Mouse (Mus musculus): Measurements from ENCODE around the gene Mynn. TPM values are rescaled to one million over a fixed set of nuclear protein-coding genes. Genes with fewer than 3 reads are reported as not detected.

The Mynn gene
- polyA plus RNA-seq, 1 experiment from 2014 or later: 23.2 TPM

- Histone ChIP-seq H3K4me2 (peak overlapping the region; percentile 91), H3K4me1 (replicated peaks; ENCODE audit: control insufficient read depth, insufficient read depth, low read length) (no peaks in the 10 kb centered on the region), H3K27ac (ENCODE audit: low read depth, low read length) (no peak overlapping the region), H3K4me3 (ENCODE audit: low read depth, low read length) (peak overlapping the region; percentile 78), H3K27me3 (replicated peaks; ENCODE audit: control insufficient read depth, insufficient read depth, low read length) (no peaks in the 10 kb centered on the region), H3K36me3 (ENCODE audit: control insufficient read depth, insufficient read depth, low read length) (no peaks in the 10 kb centered on the region), H3K9me3 (ENCODE audit: control insufficient read depth, low read length) (no peaks in the 10 kb centered on the region), H3K9ac (ENCODE audit: low read depth, low read length) (peak overlapping the region; percentile 80)
- WGBS: under 1% methylated on average over 62 of the region's 62 CpGs
- peak; percentile 66 for DNase-seq (ENCODE audit: low spot score)
- peak; percentile 50 for ATAC-seq (replicated peaks; ENCODE audit: low FRiP score)
These were observed 6.6 kb upstream of the Mynn start for GRCm38 (mm10) chr3:30595111-30595832.

GRCm38 (mm10) chr3:30597271-30597670 lies 4.6 kb upstream of the Mynn start:
- Histone ChIP-seq H3K4me3 (ENCODE audit: low read depth, low read length) (no peak overlapping the region), H3K27ac (ENCODE audit: low read depth, low read length) (no peak overlapping the region), H3K9me3 (ENCODE audit: control insufficient read depth, low read length) (no peaks in the 10 kb centered on the region), H3K9ac (ENCODE audit: low read depth, low read length) (no peak overlapping the region), H3K36me3 (ENCODE audit: control insufficient read depth, insufficient read depth, low read length) (no peaks in the 10 kb centered on the region), H3K27me3 (replicated peaks; ENCODE audit: control insufficient read depth, insufficient read depth, low read length) (no peaks in the 10 kb centered on the region), H3K4me2 (no peak overlapping the region), H3K4me1 (replicated peaks; ENCODE audit: control insufficient read depth, insufficient read depth, low read length) (no peaks in the 10 kb centered on the region)
- WGBS: 85% methylated on average over 7 of the region's 7 CpGs
- ATAC-seq (replicated peaks; ENCODE audit: low FRiP score) (no peak), DNase-seq (ENCODE audit: low spot score) (no peak)

- Histone ChIP-seq H3K36me3 (ENCODE audit: control insufficient read depth, insufficient read depth, low read length) (no peaks in the 10 kb centered on the region), H3K9ac (ENCODE audit: low read depth, low read length) (peak within 1 kb of the TSS; percentile 64), H3K27ac (ENCODE audit: low read depth, low read length) (peak within 1 kb of the TSS; percentile 10; the same call in 1 of the 2 replicates), H3K4me2 (peak within 1 kb of the TSS; percentile 93), H3K27me3 (replicated peaks; ENCODE audit: control insufficient read depth, insufficient read depth, low read length) (no peaks in the 10 kb centered on the region), H3K4me3 (ENCODE audit: low read depth, low read length) (peak within 1 kb of the TSS; percentile 63), H3K4me1 (replicated peaks; ENCODE audit: control insufficient read depth, insufficient read depth, low read length) (peaks cover 5% of the 10 kb centered on the region), H3K9me3 (ENCODE audit: control insufficient read depth, low read length) (no peaks in the 10 kb centered on the region)
- no peak for ATAC-seq (replicated peaks; ENCODE audit: low FRiP score)
- peak; percentile 52 for DNase-seq (ENCODE audit: low spot score)
- WGBS: 2% methylated on average over 32 of the region's 32 CpGs
These were observed 1.9 kb upstream of the Mynn start, which contains the start of gene Actrt3 for GRCm38 (mm10) chr3:30599711-30600545. Gene Actrt3, minus strand, starts transcription at chr3:30599939.

- Histone ChIP-seq H3K36me3 (ENCODE audit: control insufficient read depth, insufficient read depth, low read length) (no peaks in the 10 kb centered on the region), H3K4me3 (ENCODE audit: low read depth, low read length) (peak overlapping the region; percentile 63), H3K9ac (ENCODE audit: low read depth, low read length) (peak overlapping the region; percentile 64), H3K27me3 (replicated peaks; ENCODE audit: control insufficient read depth, insufficient read depth, low read length) (no peaks in the 10 kb centered on the region), H3K4me1 (replicated peaks; ENCODE audit: control insufficient read depth, insufficient read depth, low read length) (peaks cover 5% of the 10 kb centered on the region), H3K4me2 (peak overlapping the region; percentile 93), H3K27ac (ENCODE audit: low read depth, low read length) (peak overlapping the region; percentile 10; the same call in 1 of the 2 replicates), H3K9me3 (ENCODE audit: control insufficient read depth, low read length) (no peaks in the 10 kb centered on the region)
- WGBS: 0% methylated on average over 14 of the region's 14 CpGs
- peak; percentile 65 for DNase-seq (ENCODE audit: low spot score)
- no peak for ATAC-seq (replicated peaks; ENCODE audit: low FRiP score)
These were observed 1.1 kb upstream of the Mynn start for GRCm38 (mm10) chr3:30600717-30601116.

GRCm38 (mm10) chr3:30601175-30601574 lies 690 bp upstream of the Mynn start:
- Histone ChIP-seq H3K27ac (ENCODE audit: low read depth, low read length) (peak overlapping the region; percentile 33; the same call in 1 of the 2 replicates), H3K4me2 (peak overlapping the region; percentile 93), H3K9me3 (ENCODE audit: control insufficient read depth, low read length) (no peaks in the 10 kb centered on the region), H3K27me3 (replicated peaks; ENCODE audit: control insufficient read depth, insufficient read depth, low read length) (no peaks in the 10 kb centered on the region), H3K9ac (ENCODE audit: low read depth, low read length) (no peak overlapping the region), H3K4me3 (ENCODE audit: low read depth, low read length) (peak overlapping the region; percentile 63), H3K4me1 (replicated peaks; ENCODE audit: control insufficient read depth, insufficient read depth, low read length) (peaks cover 5% of the 10 kb centered on the region), H3K36me3 (ENCODE audit: control insufficient read depth, insufficient read depth, low read length) (no peaks in the 10 kb centered on the region)
- peak; percentile 79 for DNase-seq (ENCODE audit: low spot score)
- under 1% methylated on average over 17 of the region's 17 CpGs for WGBS
- peak; percentile 67 for ATAC-seq (replicated peaks; ENCODE audit: low FRiP score)

- peak overlapping the region; percentile 75 for H3K4me3 ChIP-seq (ENCODE audit: low read depth, low read length)
- H3K4me2 ChIP-seq: peak overlapping the region; percentile 93
- WGBS: 1% methylated on average over 13 of the region's 13 CpGs
- no peak for DNase-seq (ENCODE audit: low spot score)
- no peaks in the 10 kb centered on the region for H3K27me3 ChIP-seq (replicated peaks; ENCODE audit: control insufficient read depth, insufficient read depth, low read length)
- no peaks in the 10 kb centered on the region for H3K9me3 ChIP-seq (ENCODE audit: control insufficient read depth, low read length)
- ATAC-seq (replicated peaks; ENCODE audit: low FRiP score): no peak
- H3K4me1 ChIP-seq (replicated peaks; ENCODE audit: control insufficient read depth, insufficient read depth, low read length): peaks cover 5% of the 10 kb centered on the region
- H3K27ac ChIP-seq (ENCODE audit: low read depth, low read length): peak overlapping the region; percentile 88
- no peaks in the 10 kb centered on the region for H3K36me3 ChIP-seq (ENCODE audit: control insufficient read depth, insufficient read depth, low read length)
- H3K9ac ChIP-seq (ENCODE audit: low read depth, low read length): peak overlapping the region; percentile 17; the same call in 1 of the 2 replicates
These were observed 228 bp upstream of the Mynn start for GRCm38 (mm10) chr3:30601610-30602064.

- H3K36me3 ChIP-seq (ENCODE audit: control insufficient read depth, insufficient read depth, low read length): peaks cover 4% of the 10 kb centered on the region; the same call in 1 of the 2 replicates
- peak overlapping the region; percentile 75 for H3K4me3 ChIP-seq (ENCODE audit: low read depth, low read length)
- H3K27me3 ChIP-seq (replicated peaks; ENCODE audit: control insufficient read depth, insufficient read depth, low read length): no peaks in the 10 kb centered on the region
- 0% methylated on average over 27 of the region's 27 CpGs for WGBS
- ATAC-seq (replicated peaks; ENCODE audit: low FRiP score) (peak; percentile 71), DNase-seq (ENCODE audit: low spot score) (peak; percentile 84)
- H3K9me3 ChIP-seq (ENCODE audit: control insufficient read depth, low read length): no peaks in the 10 kb centered on the region
- peak overlapping the region; percentile 93 for H3K4me2 ChIP-seq
- peak overlapping the region; percentile 88 for H3K27ac ChIP-seq (ENCODE audit: low read depth, low read length)
- H3K4me1 ChIP-seq (replicated peaks; ENCODE audit: control insufficient read depth, insufficient read depth, low read length): peaks cover 5% of the 10 kb centered on the region
- peak overlapping the region; percentile 82 for H3K9ac ChIP-seq (ENCODE audit: low read depth, low read length)
These were observed 854 bp downstream of the Mynn start for GRCm38 (mm10) chr3:30602740-30603098.

- Histone ChIP-seq H3K4me3 (ENCODE audit: low read depth, low read length) (peak overlapping the region; percentile 75), H3K9ac (ENCODE audit: low read depth, low read length) (peak overlapping the region; percentile 82), H3K27ac (ENCODE audit: low read depth, low read length) (no peak overlapping the region), H3K36me3 (ENCODE audit: control insufficient read depth, insufficient read depth, low read length) (peaks cover 6% of the 10 kb centered on the region; the same call in 1 of the 2 replicates), H3K4me1 (replicated peaks; ENCODE audit: control insufficient read depth, insufficient read depth, low read length) (peaks cover 5% of the 10 kb centered on the region), H3K4me2 (peak overlapping the region; percentile 93), H3K27me3 (replicated peaks; ENCODE audit: control insufficient read depth, insufficient read depth, low read length) (no peaks in the 10 kb centered on the region), H3K9me3 (ENCODE audit: control insufficient read depth, low read length) (no peaks in the 10 kb centered on the region)
- WGBS: 50% methylated on average over 10 of the region's 10 CpGs
- no peak for ATAC-seq (replicated peaks; ENCODE audit: low FRiP score)
- DNase-seq (ENCODE audit: low spot score): no peak
These were observed 1.4 kb downstream of the Mynn start for GRCm38 (mm10) chr3:30603256-30603655.

Data from liver, embryonic 11.5 days (tissue).